Mouse (Mus musculus) limb, embryonic 10.5 days (tissue): ENCODE measurements at regions not wholly inside any gene's neighbourhood (a gene's known extent, or its start where the extent isn't known, plus 50 kb on each side); places are given as distances from the start of the nearest gene placed in this dataset.

Source experiments
- DNase-seq: peaks from one replicate; pipeline ENCODE4 v3.0.0-alpha.2; 2017; ENCODE audit warnings: low spot score
- H3K27ac ChIP-seq: fragments of 300-500 bp; sonication (generic); 2 replicates; pipeline ENCODE4 v1.5.1; 2016; ENCODE audit warnings: mild to moderate bottlenecking
- H3K27me3 ChIP-seq: fragments of 300-500 bp; sonication (generic); 2 replicates; pipeline ENCODE4 v1.6.1; 2016; ENCODE audit warnings: low read depth, mild to moderate bottlenecking; ENCODE audit not compliant: poor library complexity, severe bottlenecking
- H3K36me3 ChIP-seq: fragments of 300-500 bp; sonication (generic); 2 replicates; pipeline ENCODE4 v1.6.1; 2016; ENCODE audit warnings: mild to moderate bottlenecking, moderate library complexity
- H3K4me1 ChIP-seq: fragments of 300-500 bp; sonication (generic); 2 replicates; pipeline ENCODE4 v1.6.1; 2016
- H3K4me3 ChIP-seq: fragments of 300-500 bp; sonication (generic); 2 replicates; pipeline ENCODE4 v1.5.1; 2016; ENCODE audit warnings: mild to moderate bottlenecking, moderate library complexity
- H3K9me3 ChIP-seq: fragments of 300-500 bp; sonication (generic); replicated peaks from 2 replicates; pipeline ENCODE4 v1.6.1; 2016; ENCODE audit warnings: mild to moderate bottlenecking
- WGBS: fragments of 180-500 bp; shearing (Covaris S2); methylation state at CpG from one replicate; pipeline ENCODE4 v1.1.7; 2016; 5-methylcytosine and 5-hydroxymethylcytosine counted together

DNA sequence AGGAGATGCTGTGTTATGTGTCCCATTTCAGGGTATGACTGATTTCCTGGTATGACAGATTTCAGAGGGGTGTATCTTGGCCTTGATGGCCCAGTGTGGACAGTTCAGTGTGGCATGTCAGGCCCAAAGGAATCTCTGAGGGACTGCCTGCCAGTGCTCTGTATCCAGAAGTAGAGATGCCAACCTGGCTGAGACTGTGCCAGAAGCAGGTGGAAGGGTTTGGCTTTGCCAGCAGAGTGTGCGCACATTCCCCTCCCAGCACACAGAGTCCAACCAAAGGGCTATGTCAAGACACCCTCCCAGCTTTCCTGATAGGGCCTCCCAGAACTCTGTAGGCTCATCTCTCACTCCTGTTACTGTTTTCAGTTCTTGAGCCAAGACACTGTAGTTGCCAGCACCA lies 156.8 kb upstream of the Glra1 start:
- no peaks in the 10 kb centered on the region for H3K36me3 ChIP-seq
- no peak overlapping the region for H3K27ac ChIP-seq
- no peaks in the 10 kb centered on the region for H3K9me3 ChIP-seq
- no peaks in the 10 kb centered on the region for H3K27me3 ChIP-seq
- 95% methylated on average over 1 of the region's 1 CpGs for WGBS
- no peaks in the 10 kb centered on the region for H3K4me1 ChIP-seq
- H3K4me3 ChIP-seq = no peak overlapping the region
- no peak for DNase-seq
